Mouse (Mus musculus): ENCODE data around the gene Slc19a1. TPM values are rescaled to one million over a fixed set of nuclear protein-coding genes. Genes with fewer than 3 reads are reported as not detected.

Gene Slc19a1
- polyA plus RNA-seq, 1 experiment from 2014 or later = 26.9 TPM

Other genes starting within 250 kb of the Slc19a1 start
- gene Pcbp3, start 70.4 kb upstream of the Slc19a1 start, polyA plus RNA-seq (2014; fragmentation: Nextera tagmentation; extraction: Ambion mirVana) = 42.2 and 47.3 TPM in 2 replicates
- 80.1 and 83.2 TPM in 2 replicates for gene Col18a1, start 134.3 kb downstream of the Slc19a1 start, polyA plus RNA-seq (2014; fragmentation: Nextera tagmentation; extraction: Ambion mirVana)
- 76.1 and 77.8 TPM in 2 replicates for gene Pofut2, start 227.0 kb downstream of the Slc19a1 start, polyA plus RNA-seq (2014; fragmentation: Nextera tagmentation; extraction: Ambion mirVana)